Mouse (Mus musculus) liver, adult 2 months (tissue): Measurements from ENCODE around the gene Tcp11l2. TPM values are rescaled to one million over a fixed set of nuclear protein-coding genes. Genes with fewer than 3 reads are reported as not detected.
A peak's percentile ranks its signal among the peaks of the same experiment; 100 is the strongest.

ENCODE experiments used
- DNase-seq: peaks from one replicate; pipeline ENCODE4 v3.0.0-alpha.2; 2011; ENCODE audit warnings: low read depth, low spot score; ENCODE audit errors: extremely low read depth
- H3K27ac ChIP-seq: fragments of 200-500 bp; replicated peaks from 2 replicates; pipeline ENCODE4 v1.5.1; 2012; ENCODE audit warnings: low read depth, mild to moderate bottlenecking, control low read depth, inconsistent platforms, low read length; ENCODE audit not compliant: insufficient read depth
- H3K27me3 ChIP-seq: fragments of 200-500 bp; 2 replicates; pipeline ENCODE4 v1.6.1; 2012; ENCODE audit warnings: mild to moderate bottlenecking, moderate library complexity, low read length, inconsistent platforms; ENCODE audit not compliant: control insufficient read depth, insufficient read depth
- H3K36me3 ChIP-seq: fragments of 200-500 bp; 2 replicates; pipeline ENCODE4 v1.6.1; 2012; ENCODE audit warnings: low read length, inconsistent platforms; ENCODE audit not compliant: control insufficient read depth, insufficient read depth
- H3K4me1 ChIP-seq: fragments of 200-500 bp; 2 replicates; pipeline ENCODE4 v1.6.1; 2011; ENCODE audit warnings: low read length; ENCODE audit not compliant: control insufficient read depth, insufficient read depth
- H3K4me3 ChIP-seq: fragments of 200-500 bp; 2 replicates; pipeline ENCODE4 v1.5.1; 2011; ENCODE audit warnings: low read depth, mild to moderate bottlenecking, control low read depth, low read length, moderate library complexity; ENCODE audit not compliant: insufficient read depth
- H3K79me2 ChIP-seq: fragments of 200-500 bp; 2 replicates; pipeline ENCODE4 v1.6.1; 2012; ENCODE audit warnings: inconsistent platforms, mild to moderate bottlenecking, low read length, moderate library complexity; ENCODE audit not compliant: control insufficient read depth, insufficient read depth
- H3K9ac ChIP-seq: fragments of 200-500 bp; 2 replicates; pipeline ENCODE4 v1.6.1; 2012; ENCODE audit warnings: low read depth, mild to moderate bottlenecking, control low read depth, inconsistent platforms, low read length
- CTCF ChIP-seq: fragments of 200-500 bp; IDR thresholded peaks from 2 replicates; pipeline ENCODE4 v1.5.1; 2011; ENCODE audit warnings: low read depth, low read length, control low read depth
- POLR2A ChIP-seq: fragments of 200-500 bp; IDR thresholded peaks from 2 replicates; pipeline ENCODE4 v1.6.1; 2011; ENCODE audit warnings: low read length, control low read depth; ENCODE audit not compliant: insufficient read depth; ENCODE audit errors: extremely low read depth
- WGBS: fragments of 180-500 bp; shearing (Covaris S2); methylation state at CpG from one replicate; pipeline ENCODE4 v1.1.7; 2018; 5-methylcytosine and 5-hydroxymethylcytosine counted together
- polyA plus RNA-seq: library from polyadenylated mRNA; depleted of rRNA; stranded (reverse); fragments of >200 nt; gene quantifications from 2 replicates; pipeline ENCODE4 v1.2.3, GENCODE M21; 2012
- total RNA-seq: library from RNA; depleted of rRNA; stranded (reverse); fragments of >200 nt; gene quantifications from 2 replicates; pipeline ENCODE4 v1.2.3, GENCODE M21; 2014

Tcp11l2 gene
- total and polyA plus RNA-seq, 2 experiments = 21.6 to 30.8 TPM

DNA sequence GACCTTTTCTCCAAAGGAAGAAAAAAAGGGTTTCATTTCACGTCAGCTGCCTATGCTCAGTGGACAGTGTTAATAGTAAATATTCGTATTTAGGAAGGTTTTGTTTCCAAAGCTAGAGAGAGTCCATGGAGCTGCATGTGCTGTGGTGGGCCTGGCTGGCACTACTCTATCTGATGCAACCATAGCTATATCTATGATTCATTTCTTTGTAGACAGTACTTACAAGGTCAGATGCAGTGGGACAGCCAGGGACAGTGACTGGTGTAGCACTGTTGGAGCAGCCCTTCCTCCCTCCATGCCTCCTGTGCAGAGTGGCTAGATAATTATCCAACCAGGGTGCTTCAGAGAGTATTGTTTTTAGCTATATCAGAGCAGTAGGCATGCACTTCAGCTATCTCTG, 35.9 kb downstream of the Tcp11l2 start:
- 86% methylated on average over 2 of the region's 2 CpGs for WGBS
- Histone ChIP-seq H3K9ac (no peak overlapping the region), H3K36me3 (peaks cover 53% of the 10 kb centered on the region), H3K27me3 (no peaks in the 10 kb centered on the region), H3K27ac (no peak overlapping the region), H3K4me1 (no peaks in the 10 kb centered on the region), H3K4me3 (no peak overlapping the region), H3K79me2 (no peaks in the 10 kb centered on the region)
- no peak for TF ChIP-seq CTCF
- TF ChIP-seq POLR2A = no peak
- DNase-seq = no peak

DNA sequence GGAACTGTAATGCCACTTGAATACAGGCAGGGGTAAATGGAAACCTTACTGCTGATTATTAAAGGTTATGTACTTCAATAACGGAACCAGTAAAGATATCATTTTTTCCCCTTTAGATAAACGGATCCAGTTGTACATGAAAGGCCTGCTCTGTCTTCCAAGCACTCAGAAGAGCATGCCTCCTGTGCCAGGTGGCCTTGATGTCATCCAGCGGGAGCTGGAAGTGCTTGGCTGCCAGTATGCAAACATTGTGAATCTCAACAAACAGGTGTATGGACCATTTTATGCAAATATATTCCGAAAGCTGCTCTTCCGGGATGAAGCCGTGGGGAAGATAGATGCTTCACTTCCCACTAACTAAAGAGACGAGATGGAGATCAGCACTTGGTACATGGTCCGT, 36.9 kb downstream of the Tcp11l2 start:
- H3K36me3 ChIP-seq = peaks cover 45% of the 10 kb centered on the region
- 74% methylated on average over 8 of the region's 8 CpGs for WGBS

DNA sequence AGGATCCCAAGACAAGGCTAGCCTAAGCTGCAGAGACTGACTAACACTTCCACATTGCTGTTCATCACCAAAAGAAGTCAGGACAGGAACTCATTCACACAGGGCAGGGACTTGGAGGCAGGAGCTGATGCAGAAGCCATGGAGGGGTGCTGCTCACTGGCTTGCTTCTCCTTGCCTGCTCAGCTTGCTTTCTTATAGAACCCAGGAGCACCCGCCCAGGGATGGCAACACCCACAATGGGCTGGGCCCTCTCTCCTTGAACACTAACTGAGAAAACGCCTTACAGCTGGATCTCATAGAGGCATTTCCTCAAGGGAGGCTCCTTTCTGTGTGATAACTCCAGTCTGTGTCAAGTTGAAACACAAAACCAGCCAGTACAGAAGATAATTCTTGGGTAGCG, 38.6 kb downstream of the Tcp11l2 start:
- Histone ChIP-seq H3K4me3 (no peak overlapping the region), H3K27ac (no peak overlapping the region), H3K27me3 (no peaks in the 10 kb centered on the region), H3K9ac (no peak overlapping the region), H3K36me3 (peaks cover 38% of the 10 kb centered on the region), H3K4me1 (no peaks in the 10 kb centered on the region), H3K79me2 (no peaks in the 10 kb centered on the region)
- DNase-seq = no peak
- TF ChIP-seq CTCF (no peak), POLR2A (no peak)
- 86% methylated on average over 3 of the region's 3 CpGs for WGBS

More for the DNA sequence above, 36.9 kb downstream of the Tcp11l2 start:
- Histone ChIP-seq H3K27me3 (no peaks in the 10 kb centered on the region), H3K27ac (no peak overlapping the region), H3K79me2 (no peaks in the 10 kb centered on the region), H3K4me3 (no peak overlapping the region), H3K9ac (no peak overlapping the region), H3K4me1 (no peaks in the 10 kb centered on the region)
- no peak for DNase-seq
- TF ChIP-seq POLR2A (no peak), CTCF (no peak)

DNA sequence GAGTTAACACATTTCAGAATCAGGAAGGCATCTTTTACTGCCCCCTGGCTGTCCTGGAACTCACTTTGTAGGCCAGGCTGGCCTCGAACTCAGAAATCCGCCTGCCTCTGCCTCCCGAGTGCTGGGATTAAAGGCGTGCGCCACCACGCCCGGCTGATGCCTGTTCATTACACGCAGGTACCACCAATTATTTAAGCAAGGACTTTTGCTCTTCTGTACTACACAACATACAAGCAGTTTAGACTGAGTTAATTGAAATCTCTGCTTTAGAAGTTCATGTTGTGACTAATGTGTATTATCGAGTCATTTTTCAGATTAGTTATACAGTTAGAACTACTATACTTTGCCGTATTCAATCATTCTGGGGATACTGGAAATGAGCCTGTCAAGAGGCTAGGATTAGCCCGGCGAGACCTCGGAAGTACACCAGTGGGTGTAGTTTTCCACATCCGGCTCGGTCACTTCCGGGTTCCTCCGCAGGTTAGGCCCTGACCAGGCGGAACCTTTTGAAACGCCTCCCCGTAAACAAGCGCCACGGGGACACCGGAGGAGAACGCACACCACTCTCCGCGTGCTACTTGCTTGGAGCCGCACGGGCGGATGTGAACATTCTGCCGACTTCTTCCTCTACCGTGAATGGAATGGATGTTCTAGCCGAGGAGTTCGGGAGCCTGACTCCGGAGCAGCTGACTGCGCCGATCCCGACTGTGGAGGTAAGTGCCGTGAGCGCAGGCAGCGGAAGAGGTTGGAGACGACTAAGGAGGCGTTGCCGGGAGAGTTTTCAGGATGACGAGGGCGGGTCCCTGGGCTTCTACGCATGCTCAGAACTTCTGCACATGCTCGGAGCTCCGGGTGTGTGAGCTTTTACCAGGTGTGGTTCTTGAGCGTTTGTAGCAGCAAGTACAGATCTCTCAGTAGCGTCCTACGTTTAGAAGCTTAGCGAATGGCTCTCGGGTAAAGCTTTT, 45.7 kb downstream of the Tcp11l2 start, which contains the start of gene Polr3b:
TSS of gene Polr3b (plus strand) at position 467 of the 965 bp plus-strand sequence.
- WGBS = 5% methylated on average over 53 of the region's 53 CpGs
- H3K36me3 ChIP-seq = peaks cover 3% of the 10 kb centered on the region; the same call in 1 of the 2 replicates
- H3K9ac ChIP-seq = peak within 1 kb of the TSS; percentile 65
- H3K27me3 ChIP-seq = no peaks in the 10 kb centered on the region
- DNase-seq = peak; percentile 92
- peak within 1 kb of the TSS; percentile 75 for H3K27ac ChIP-seq
- peak within 1 kb of the TSS; percentile 61 for H3K4me3 ChIP-seq
- H3K4me1 ChIP-seq = no peaks in the 10 kb centered on the region
- TF ChIP-seq CTCF (no peak), POLR2A (peak; percentile 79)
- H3K79me2 ChIP-seq = peaks cover 5% of the 10 kb centered on the region; the same call in 1 of the 2 replicates

DNA sequence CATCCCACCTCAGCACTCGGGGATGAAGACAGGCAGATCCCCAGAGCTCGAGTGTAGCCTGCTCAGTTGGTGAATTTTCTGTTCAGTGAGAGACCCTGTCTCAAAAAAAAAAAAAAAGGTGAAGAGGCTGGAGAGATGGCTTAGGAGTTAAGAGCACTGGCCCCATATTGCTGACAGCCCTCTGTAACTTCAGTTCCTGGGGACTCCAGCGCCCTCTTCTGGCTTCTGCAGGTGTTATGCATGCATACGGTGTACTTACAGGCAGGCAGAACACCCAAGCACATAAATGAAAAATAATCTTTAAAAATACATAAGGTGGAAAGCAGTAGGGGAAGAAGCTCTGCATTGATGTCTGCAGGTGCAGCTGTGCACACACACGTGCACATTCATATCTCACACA, 54.8 kb downstream of the Tcp11l2 start:
- peak; percentile 15 for DNase-seq
- WGBS = 72% methylated on average over 5 of the region's 5 CpGs
- no peak overlapping the region for H3K9ac ChIP-seq
- H3K27ac ChIP-seq = no peak overlapping the region
- no peak for TF ChIP-seq POLR2A
- peak; percentile 32; the same call in 1 of the 2 replicates for TF ChIP-seq CTCF
- no peak overlapping the region for H3K4me3 ChIP-seq
- no peaks in the 10 kb centered on the region for H3K27me3 ChIP-seq
- peaks cover 31% of the 10 kb centered on the region for H3K36me3 ChIP-seq
- H3K79me2 ChIP-seq = no peaks in the 10 kb centered on the region
- no peaks in the 10 kb centered on the region for H3K4me1 ChIP-seq

DNA sequence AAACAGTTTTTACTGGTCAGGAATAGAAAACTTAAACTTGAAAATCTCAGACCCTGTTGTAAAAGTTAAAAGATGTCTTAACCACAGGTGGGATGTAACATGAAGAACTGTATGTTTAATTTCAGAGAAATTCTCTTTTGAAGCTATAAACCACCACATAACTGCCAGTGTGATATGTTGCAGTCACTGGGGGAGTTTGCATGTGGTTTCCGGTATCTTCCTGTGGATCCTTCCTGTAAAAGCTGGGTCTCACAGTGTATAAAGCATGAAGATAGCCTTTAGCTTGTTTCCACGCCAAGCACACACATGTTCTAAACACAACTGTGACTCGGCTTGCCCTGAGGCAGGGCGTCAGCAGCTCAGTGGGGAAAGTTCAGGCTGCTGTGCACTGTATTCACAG, 55.6 kb downstream of the Tcp11l2 start:
- H3K27ac ChIP-seq = no peak overlapping the region
- DNase-seq = no peak
- peaks cover 37% of the 10 kb centered on the region for H3K36me3 ChIP-seq
- TF ChIP-seq CTCF (no peak), POLR2A (no peak)
- H3K4me3 ChIP-seq = no peak overlapping the region
- H3K9ac ChIP-seq = no peak overlapping the region
- WGBS = 96% methylated on average over 4 of the region's 4 CpGs
- H3K27me3 ChIP-seq = no peaks in the 10 kb centered on the region
- no peaks in the 10 kb centered on the region for H3K79me2 ChIP-seq
- no peaks in the 10 kb centered on the region for H3K4me1 ChIP-seq
